Mouse (Mus musculus) granulocyte monocyte progenitor cell, adult 5-6 weeks (primary cell): Measurements from ENCODE around the gene Tagln2. TPM values are rescaled to one million over a fixed set of nuclear protein-coding genes. Genes with fewer than 3 reads are reported as not detected.

ENCODE experiments used
- total RNA-seq, 2 experiments: library from RNA; stranded (forward) in 1 of 2; stranded (reverse) in 1 of 2; fragments of 200-712, 200-1000 nt in 1 of 2; fragments of >200 nt in 1 of 2; fragmentation: Nextera tagmentation in 1 of 2; gene quantifications; 2 replicates each; pipeline ENCODE4 v1.2.3; 2014 to 2017

Gene Tagln2
- total RNA-seq, 2 experiments from 2014 or later = 350 to 731 TPM

Other genes with a start within 250 kb of the Tagln2 start
- not detected in 2 replicates for gene Atp1a4, start 241.6 kb upstream of the Tagln2 start, total RNA-seq (2014; fragmentation: Nextera tagmentation)
- gene Atp1a4, start 241.6 kb upstream of the Tagln2 start, total RNA-seq (2017) = not detected in 2 replicates
- gene Igsf8, start 238.4 kb upstream of the Tagln2 start, total RNA-seq (2014; fragmentation: Nextera tagmentation) = 53.7 and 58.4 TPM in 2 replicates
- 24.8 and 25.0 TPM in 2 replicates for gene Igsf8, start 238.4 kb upstream of the Tagln2 start, total RNA-seq (2017)
- gene Atp1a2, start 202.0 kb upstream of the Tagln2 start, total RNA-seq (2014; fragmentation: Nextera tagmentation) = not detected in 2 replicates
- not detected in 2 replicates for gene Atp1a2, start 202.0 kb upstream of the Tagln2 start, total RNA-seq (2017)
- not detected in 2 replicates for gene Kcnj9, start 170.7 kb upstream of the Tagln2 start, total RNA-seq (2014; fragmentation: Nextera tagmentation)
- not detected in 2 replicates for gene Kcnj9, start 170.7 kb upstream of the Tagln2 start, total RNA-seq (2017)
- 0.32 TPM in 1 of 2 replicates, not detected in the other for gene Kcnj10, start 158.8 kb upstream of the Tagln2 start, total RNA-seq (2014; fragmentation: Nextera tagmentation)
- gene Kcnj10, start 158.8 kb upstream of the Tagln2 start, total RNA-seq (2017) = 0.46 TPM in 1 of 2 replicates, not detected in the other
- 10.2 and 16.0 TPM in 2 replicates for gene Pigm, start 123.5 kb upstream of the Tagln2 start, total RNA-seq (2014; fragmentation: Nextera tagmentation)
- 13.8 and 16.2 TPM in 2 replicates for gene Pigm, start 123.5 kb upstream of the Tagln2 start, total RNA-seq (2017)
- not detected in 2 replicates for gene Slamf9, start 24.7 kb upstream of the Tagln2 start, total RNA-seq (2014; fragmentation: Nextera tagmentation)
- 0.26 TPM in 1 of 2 replicates, not detected in the other for gene Slamf9, start 24.7 kb upstream of the Tagln2 start, total RNA-seq (2017)
- not detected in 2 replicates for gene Igsf9, start 18.3 kb upstream of the Tagln2 start, total RNA-seq (2014; fragmentation: Nextera tagmentation)
- gene Igsf9, start 18.3 kb upstream of the Tagln2 start, total RNA-seq (2017) = not detected in 2 replicates
- not detected in 2 replicates for gene Cfap45, start 20.8 kb downstream of the Tagln2 start, total RNA-seq (2014; fragmentation: Nextera tagmentation)
- 0.46 TPM in 1 of 2 replicates, not detected in the other for gene Cfap45, start 20.8 kb downstream of the Tagln2 start, total RNA-seq (2017)
- gene Vsig8, start 55.9 kb downstream of the Tagln2 start, total RNA-seq (2014; fragmentation: Nextera tagmentation) = not detected in 2 replicates
- gene Vsig8, start 55.9 kb downstream of the Tagln2 start, total RNA-seq (2017) = not detected in 2 replicates
- gene Slamf8, start 90.5 kb downstream of the Tagln2 start, total RNA-seq (2014; fragmentation: Nextera tagmentation) = 1.4 TPM in 1 of 2 replicates, not detected in the other
- not detected in 2 replicates for gene Slamf8, start 90.5 kb downstream of the Tagln2 start, total RNA-seq (2017)
- gene Fcrl6, start 102.5 kb downstream of the Tagln2 start, total RNA-seq (2014; fragmentation: Nextera tagmentation) = not detected in 2 replicates
- gene Fcrl6, start 102.5 kb downstream of the Tagln2 start, total RNA-seq (2017) = not detected in 2 replicates
- gene Dusp23, start 132.9 kb downstream of the Tagln2 start, total RNA-seq (2014; fragmentation: Nextera tagmentation) = 18.2 and 22.6 TPM in 2 replicates
- 2.6 and 2.9 TPM in 2 replicates for gene Dusp23, start 132.9 kb downstream of the Tagln2 start, total RNA-seq (2017)
- gene Crp, start 198.0 kb downstream of the Tagln2 start, total RNA-seq (2014; fragmentation: Nextera tagmentation) = not detected in 2 replicates
- gene Crp, start 198.0 kb downstream of the Tagln2 start, total RNA-seq (2017) = not detected in 2 replicates